ENCODE assay signal across 8 mouse cellular contexts in genomic region chr3:22077657-22078475, GRCm38 (mm10). TPM values are rescaled to one million over a fixed set of nuclear protein-coding genes. Genes with fewer than 3 reads are reported as not detected.
DNase-seq lines count a peak whose midpoint lies in the region; ATAC-seq lines count a peak whose summit lies in the region.

No protein-coding gene starts in this region.

- peak overlapping the region; percentile 82 for H3K9ac ChIP-seq in kidney, embryonic 14.5 days (ENCODE audit: low read depth, low read length)
- peak overlapping the region; percentile 80 for H3K9ac ChIP-seq in liver, embryonic 15.5 days

- 4% methylated on average over 9 of the region's 9 CpGs for WGBS in kidney, embryonic 14.5 days
- 2% methylated on average over 9 of the region's 9 CpGs for WGBS in liver, embryonic 15.5 days (ENCODE audit: insufficient replicate concordance)

- H3K36me3 ChIP-seq in kidney, embryonic 14.5 days (ENCODE audit: control insufficient read depth, insufficient read depth, low read length): no peaks in the 10 kb centered on the region
- 0 out of 2 replicates have a peak, but pooled peaks cover 3% of the 10 kb centered on the region for H3K36me3 ChIP-seq in liver, embryonic 15.5 days (replicated peaks)

- no peaks in the 10 kb centered on the region for H3K27me3 ChIP-seq in kidney, embryonic 14.5 days (ENCODE audit: control insufficient read depth, insufficient read depth, low read length)
- no peaks in the 10 kb centered on the region for H3K27me3 ChIP-seq in liver, embryonic 15.5 days

- H3K4me3 ChIP-seq in kidney, embryonic 14.5 days (ENCODE audit: low read length): peak overlapping the region; percentile 77
- peak overlapping the region; percentile 87 for H3K4me3 ChIP-seq in liver, embryonic 15.5 days (replicated peaks)

- H3K9me3 ChIP-seq in kidney, embryonic 14.5 days (ENCODE audit: control insufficient read depth, low read length): no peaks in the 10 kb centered on the region
- H3K9me3 ChIP-seq in liver, embryonic 15.5 days (replicated peaks): no peaks in the 10 kb centered on the region

- H3K4me1 ChIP-seq in kidney, embryonic 14.5 days (ENCODE audit: control insufficient read depth, insufficient read depth, low read length): peaks cover 21% of the 10 kb centered on the region; the same call in 1 of the 2 replicates
- peaks cover 67% of the 10 kb centered on the region for H3K4me1 ChIP-seq in liver, embryonic 15.5 days (replicated peaks)

- H3K27ac ChIP-seq in kidney, embryonic 14.5 days (ENCODE audit: low read depth, low read length): peak overlapping the region; percentile 96; the same call in 1 of the 2 replicates
- peak overlapping the region; percentile 92 for H3K27ac ChIP-seq in liver, embryonic 15.5 days (replicated peaks)

- peak; percentile 51 to 59 for DNase-seq in right cerebral cortex, postnatal 10 days (ENCODE audit: low spot score in 2 of 2)
- no peak for DNase-seq in right cerebral cortex, postnatal 25 days
- DNase-seq in cerebellum, adult 9-10 months: peak; percentile 67
- peak; percentile 51 to 66 for DNase-seq in heart, adult 18-20 months
- peak; percentile 19 for DNase-seq in ovary, postnatal 14 days (ENCODE audit: low spot score)
- DNase-seq in T-cell, adult 2 months (ENCODE audit: low spot score): no peak

- H3K4me2 ChIP-seq in kidney, embryonic 14.5 days (replicated peaks; ENCODE audit: low read depth, low read length): peak overlapping the region; percentile 69
- peak overlapping the region; percentile 89 for H3K4me2 ChIP-seq in liver, embryonic 15.5 days

- no peak for ATAC-seq in kidney, embryonic 14.5 days (ENCODE audit: low FRiP score, low TSS enrichment)
- no peak for ATAC-seq in liver, embryonic 15.5 days (ENCODE audit: insufficient read depth)

RNA-seq across cellular contexts. Expression of gene Tbl1xr1, which starts 1.4 kb away (rescaled TPM):
- total RNA-seq in heart, adult 18-20 months (2021): 10 to 100 TPM; 61.0 to 74.9 TPM
- 20.6 and 39.7 TPM in 2 replicates for polyA plus RNA-seq in kidney, embryonic 14.5 days (2014; fragmentation: Nextera tagmentation; extraction: Ambion mirVana)
- polyA plus RNA-seq in liver, embryonic 15.5 days (2015; fragmentation: Nextera tagmentation; extraction: Ambion mirVana): 4.7 and 6.3 TPM in 2 replicates

Comparison
In these comparisons a context has a peak if more than half of its experiments do, and no peak if none do; other contexts are left out.
1. DNase-seq: peak in right cerebral cortex, postnatal 10 days (2 of 2), cerebellum, adult 9-10 months (single experiment), heart, adult 18-20 months (2 of 2) and ovary, postnatal 14 days (single experiment); none in right cerebral cortex, postnatal 25 days (single experiment) and T-cell, adult 2 months (single experiment).